Mouse (Mus musculus): ENCODE data around the gene Daam2.

- TF ChIP-seq GATA1 (IDR thresholded peaks at IDR 0.05; ENCODE audit: low read length): no peak
- no peak for TF ChIP-seq TAL1 (IDR thresholded peaks at IDR 0.05; ENCODE audit: low read length)
Measured at GRCm38 (mm10) chr17:49607351-49608027, 43.3 kb upstream of the Daam2 start.
